Mouse (Mus musculus): ENCODE measurements around the gene Abl2. TPM values are rescaled to one million over a fixed set of nuclear protein-coding genes. Genes with fewer than 3 reads are reported as not detected.

The Abl2 gene
- polyA plus RNA-seq, 1 experiment from 2014 or later: 6.6 TPM

GRCm38 (mm10) chr1:156679599-156679998 is 121.0 kb downstream of the Abl2 start:
- peaks cover 1% of the 10 kb centered on the region; the same call in 1 of the 2 replicates for H3K4me1 ChIP-seq
- no peaks in the 10 kb centered on the region for H3K9me3 ChIP-seq
- H3K4me3 ChIP-seq (replicated peaks): no peak overlapping the region
- no peak overlapping the region for H3K9ac ChIP-seq
- no peak for ATAC-seq (ENCODE audit: low FRiP score)
- 72% methylated on average over 9 of the region's 9 CpGs for WGBS
- no peaks in the 10 kb centered on the region for H3K27me3 ChIP-seq
- H3K27ac ChIP-seq: no peak overlapping the region
- peaks cover 19% of the 10 kb centered on the region for H3K36me3 ChIP-seq (replicated peaks)
- no peak overlapping the region for H3K4me2 ChIP-seq

- ATAC-seq (ENCODE audit: low FRiP score): no peak
Measured at GRCm38 (mm10) chr1:156686025-156686661, 127.6 kb downstream of the Abl2 start.

More at GRCm38 (mm10) chr1:156686025-156686661, 127.6 kb downstream of the Abl2 start:
- H3K9me3 ChIP-seq: no peaks in the 10 kb centered on the region
- no peak overlapping the region for H3K4me2 ChIP-seq
- no peak overlapping the region for H3K9ac ChIP-seq
- no peaks in the 10 kb centered on the region for H3K27me3 ChIP-seq
- H3K4me3 ChIP-seq (replicated peaks): no peak overlapping the region
- H3K36me3 ChIP-seq (replicated peaks): peaks cover 72% of the 10 kb centered on the region
- WGBS: 63% methylated on average over 7 of the region's 7 CpGs
- H3K4me1 ChIP-seq: no peaks in the 10 kb centered on the region
- no peak overlapping the region; the same call in 1 of the 2 replicates for H3K27ac ChIP-seq

Other genes starting within 250 kb of the Abl2 start
- gene Nphs2, start 248.1 kb upstream of the Abl2 start, polyA plus RNA-seq (2016; fragmentation: Nextera tagmentation; extraction: Ambion mirVana): 0.08 and 0.23 TPM in 2 replicates
- gene Gm2000, start 192.7 kb upstream of the Abl2 start, polyA plus RNA-seq (2016; fragmentation: Nextera tagmentation; extraction: Ambion mirVana): 688 and 695 TPM in 2 replicates
- 0.19 TPM in 1 of 2 replicates, not detected in the other for gene Axdnd1, start 137.6 kb upstream of the Abl2 start, polyA plus RNA-seq (2016; fragmentation: Nextera tagmentation; extraction: Ambion mirVana)
- 17.6 and 19.6 TPM in 2 replicates for gene Soat1, start 84.5 kb upstream of the Abl2 start, polyA plus RNA-seq (2016; fragmentation: Nextera tagmentation; extraction: Ambion mirVana)
- 0.40 and 0.97 TPM in 2 replicates for gene Gm10031, start 34.8 kb upstream of the Abl2 start, polyA plus RNA-seq (2016; fragmentation: Nextera tagmentation; extraction: Ambion mirVana)
- 4.1 and 5.3 TPM in 2 replicates for gene Tor3a, start 115.6 kb downstream of the Abl2 start, polyA plus RNA-seq (2016; fragmentation: Nextera tagmentation; extraction: Ambion mirVana)
- gene Fam20b, start 160.3 kb downstream of the Abl2 start, polyA plus RNA-seq (2016; fragmentation: Nextera tagmentation; extraction: Ambion mirVana): 24.6 and 26.8 TPM in 2 replicates